Mouse (Mus musculus) heart, postnatal 0 days (tissue): ENCODE results near the gene Stim1.

Source experiments
- CTCF ChIP-seq: IDR thresholded peaks from 2 replicates; pipeline ENCODE4 v1.5.1; 2016; ENCODE audit warnings: antibody characterized with exemption, control low read depth, low read depth
- EP300 ChIP-seq: IDR thresholded peaks from 2 replicates; pipeline ENCODE4 v1.6.1; 2016; ENCODE audit warnings: antibody characterized with exemption, low read depth

GRCm38 (mm10) chr7:102396331-102396730 is 128.7 kb downstream of the Stim1 start:
- TF ChIP-seq EP300 (no peak), CTCF (no peak)
